Mouse (Mus musculus) lung, postnatal 4 days (tissue): ENCODE results near the gene Grn.
A peak's percentile ranks its signal among the peaks of the same experiment; 100 is the strongest.
"Not testable (repeated sequence)": the region's sequence is repeated elsewhere in the genome, so short reads cannot be mapped to it uniquely, and the experiment has no call there.

ENCODE experiments used
- DNase-seq, 2 experiments: peaks; one replicate each; pipeline ENCODE4 v3.0.0; 2021

Gene Grn

GRCm38 (mm10) chr11:102430121-102431017 lies at the start of gene Grn:
Grn (plus strand) TSS chr11:102430315.
- DNase-seq, result peak; percentile 93 to 94

GRCm38 (mm10) chr11:102381341-102382100 lies 48.6 kb upstream of the Grn start:
- DNase-seq, result no peak

GRCm38 (mm10) chr11:102382794-102383193 lies 47.3 kb upstream of the Grn start:
- no peak for DNase-seq

GRCm38 (mm10) chr11:102383365-102384136 lies 46.6 kb upstream of the Grn start:
- no peak for DNase-seq

- DNase-seq, result no peak
Observed at GRCm38 (mm10) chr11:102384418-102384817, 45.7 kb upstream of the Grn start.

GRCm38 (mm10) chr11:102385075-102385474 lies 45.0 kb upstream of the Grn start:
- no peak for DNase-seq

- no peak for DNase-seq
Observed at GRCm38 (mm10) chr11:102386121-102386520, 44.0 kb upstream of the Grn start.

- DNase-seq, result not testable (repeated sequence)
Observed at GRCm38 (mm10) chr11:102389436-102389835, 40.7 kb upstream of the Grn start.

- no peak for DNase-seq
Observed at GRCm38 (mm10) chr11:102392441-102393237, 37.5 kb upstream of the Grn start.

GRCm38 (mm10) chr11:102393238-102393634 lies 36.9 kb upstream of the Grn start, which contains the start of gene Rundc3a:
Rundc3a (plus strand) TSS chr11:102393403.
- DNase-seq, result peak; percentile 87 to 88

- DNase-seq, result no peak
Observed at GRCm38 (mm10) chr11:102393719-102394420, 36.2 kb upstream of the Grn start.

- no peak for DNase-seq
Observed at GRCm38 (mm10) chr11:102394421-102395124, 35.5 kb upstream of the Grn start.

- no peak for DNase-seq
Observed at GRCm38 (mm10) chr11:102395250-102395649, 34.9 kb upstream of the Grn start.

GRCm38 (mm10) chr11:102396263-102396662 lies 33.9 kb upstream of the Grn start:
- no peak for DNase-seq

GRCm38 (mm10) chr11:102396671-102397141 lies 33.4 kb upstream of the Grn start:
- DNase-seq, result no peak

GRCm38 (mm10) chr11:102398007-102398825 lies 31.9 kb upstream of the Grn start:
- no peak for DNase-seq

GRCm38 (mm10) chr11:102399107-102399506 lies 31.0 kb upstream of the Grn start:
- DNase-seq, result no peak

- no peak for DNase-seq
Observed at GRCm38 (mm10) chr11:102399610-102400072, 30.5 kb upstream of the Grn start.

- no peak for DNase-seq
Observed at GRCm38 (mm10) chr11:102400513-102401084, 29.5 kb upstream of the Grn start.
